Mouse (Mus musculus) thymus, adult 2 months (tissue): ENCODE results near the gene Eif4enif1.

Experiments
- CTCF ChIP-seq: fragments of 200-500 bp; IDR thresholded peaks from 2 replicates; pipeline ENCODE4 v1.5.1; 2012; ENCODE audit warnings: mild to moderate bottlenecking, control low read depth, low read length, moderate library complexity, borderline replicate concordance; ENCODE audit not compliant: control insufficient read depth, poor library complexity, insufficient read depth; ENCODE audit errors: extremely low read depth
- POLR2A ChIP-seq: fragments of 200-500 bp; IDR thresholded peaks from 2 replicates; pipeline ENCODE4 v1.6.1; 2012; ENCODE audit warnings: mild to moderate bottlenecking, low read length, control low read depth, moderate library complexity; ENCODE audit not compliant: control insufficient read depth, poor library complexity, insufficient read depth; ENCODE audit errors: extremely low read depth

DNA sequence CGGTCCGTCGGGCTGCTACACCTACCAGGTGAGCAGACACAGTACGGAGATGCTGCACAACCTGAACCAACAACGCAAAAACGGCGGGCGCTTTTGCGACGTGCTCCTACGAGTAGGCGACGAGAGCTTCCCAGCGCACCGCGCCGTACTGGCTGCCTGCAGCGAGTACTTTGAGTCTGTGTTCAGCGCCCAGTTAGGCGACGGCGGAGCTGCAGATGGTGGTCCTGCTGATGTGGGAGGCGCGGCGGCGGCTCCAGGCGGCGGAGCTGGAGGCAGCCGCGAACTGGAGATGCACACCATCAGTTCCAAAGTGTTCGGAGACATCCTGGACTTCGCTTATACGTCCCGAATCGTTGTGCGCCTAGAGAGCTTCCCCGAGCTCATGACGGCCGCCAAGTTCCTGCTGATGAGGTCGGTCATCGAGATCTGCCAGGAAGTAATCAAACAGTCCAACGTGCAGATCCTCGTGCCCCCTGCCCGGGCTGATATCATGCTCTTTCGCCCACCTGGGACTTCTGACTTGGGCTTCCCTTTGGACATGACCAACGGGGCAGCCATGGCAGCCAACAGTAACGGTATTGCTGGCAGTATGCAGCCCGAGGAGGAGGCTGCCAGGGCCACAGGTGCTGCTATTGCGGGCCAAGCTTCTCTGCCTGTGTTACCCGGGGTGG, 88.6 kb downstream of the Eif4enif1 start:
- TF ChIP-seq CTCF (no peak), POLR2A (no peak)
